Mouse (Mus musculus): ENCODE results near the gene Tmem240. TPM values are rescaled to one million over a fixed set of nuclear protein-coding genes. Genes with fewer than 3 reads are reported as not detected.

Gene Tmem240
- polyA plus RNA-seq, 1 experiment, result 123 TPM

- WGBS, result 17% methylated on average over 17 of the region's 17 CpGs
Measured at GRCm38 (mm10) chr4:155746575-155747490, 12.2 kb downstream of the Tmem240 start.

DNA sequence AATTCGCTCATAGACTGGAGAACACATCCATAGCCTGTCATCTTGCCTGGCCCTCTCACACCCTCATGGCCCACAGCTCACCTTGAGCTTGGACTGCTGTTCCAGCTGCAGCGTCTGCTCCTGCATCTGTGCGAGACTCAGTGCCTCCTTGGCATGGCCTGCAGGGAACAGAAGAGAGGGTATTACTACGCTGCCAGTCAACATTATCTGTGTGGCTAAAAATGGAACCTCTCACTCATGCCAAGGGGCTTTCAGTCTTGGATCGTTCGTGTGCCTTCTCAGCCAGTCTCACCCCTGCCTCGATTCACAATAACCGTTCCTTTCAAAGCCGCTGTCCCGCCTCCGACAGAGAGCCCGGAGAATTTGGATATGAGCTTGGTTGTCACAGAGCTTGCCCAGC lies 22.4 kb downstream of the Tmem240 start:
- peak in 1 of 2 experiments; percentile 13 for DNase-seq
- peaks cover 8% of the 10 kb centered on the region for H3K4me1 ChIP-seq (ENCODE audit: control insufficient read depth, insufficient read depth, low read length)
- H3K27me3 ChIP-seq (ENCODE audit: control insufficient read depth, insufficient read depth, low read length), result no peaks in the 10 kb centered on the region
- no peak for TF ChIP-seq CTCF (IDR thresholded peaks at IDR 0.05; ENCODE audit: borderline replicate concordance, insufficient read depth, low read depth, low read length)
- no peak for TF ChIP-seq POLR2A (IDR thresholded peaks at IDR 0.05; ENCODE audit: borderline replicate concordance, insufficient read depth, low read length)
- no peak overlapping the region for H3K4me3 ChIP-seq (replicated peaks; ENCODE audit: insufficient read depth, low read depth, low read length)
- no peak overlapping the region for H3K27ac ChIP-seq (ENCODE audit: insufficient read depth, low read length)
- 41% methylated on average over 12 of the region's 12 CpGs for WGBS

More at GRCm38 (mm10) chr4:155746575-155747490, 12.2 kb downstream of the Tmem240 start:
- TF ChIP-seq POLR2A (IDR thresholded peaks at IDR 0.05; ENCODE audit: borderline replicate concordance, insufficient read depth, low read length) (0 out of 2 replicates have a peak, but pooled peaks have one; percentile 19), CTCF (IDR thresholded peaks at IDR 0.05; ENCODE audit: borderline replicate concordance, insufficient read depth, low read depth, low read length) (no peak)
- Histone ChIP-seq H3K27ac (ENCODE audit: insufficient read depth, low read length) (peak overlapping the region; percentile 100), H3K4me1 (ENCODE audit: control insufficient read depth, insufficient read depth, low read length) (peaks cover 56% of the 10 kb centered on the region), H3K4me3 (replicated peaks; ENCODE audit: insufficient read depth, low read depth, low read length) (peak overlapping the region; percentile 4), H3K27me3 (ENCODE audit: control insufficient read depth, insufficient read depth, low read length) (no peaks in the 10 kb centered on the region)
- DNase-seq, result peak; percentile 64 to 68

DNA sequence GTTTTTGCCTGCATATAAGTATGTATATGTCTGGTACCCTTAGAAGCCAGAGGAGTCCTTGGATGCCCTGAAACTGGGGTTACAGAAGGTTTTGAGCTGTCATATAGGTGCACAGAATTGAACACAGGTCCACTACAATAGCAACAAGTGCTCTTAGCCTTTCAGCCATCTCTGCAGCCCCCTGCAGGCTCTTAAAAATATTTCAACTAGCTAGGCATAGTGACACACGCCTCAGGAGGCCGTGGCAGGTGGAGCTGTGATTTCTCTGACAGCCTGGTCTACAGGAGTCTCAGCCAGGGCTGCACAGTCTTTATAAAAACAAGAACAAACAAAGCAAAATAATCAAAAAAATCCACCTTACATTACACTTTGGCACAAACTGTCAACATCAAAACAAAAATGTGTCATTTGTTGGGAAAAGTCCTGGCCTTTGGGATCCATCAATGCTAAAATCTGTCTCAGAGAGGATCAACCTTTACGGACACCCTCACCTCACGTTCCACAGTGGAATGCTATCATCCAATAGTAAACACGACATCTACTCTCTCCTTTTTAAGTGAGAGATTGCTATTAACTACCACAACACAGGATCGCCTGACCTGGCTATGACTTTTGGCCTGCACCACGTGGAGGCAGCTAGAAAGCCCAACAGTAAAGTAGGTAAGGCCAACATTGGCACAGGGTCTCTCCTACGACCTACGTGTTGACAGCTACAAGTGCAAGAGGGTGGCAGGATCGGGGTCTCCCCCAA lies 25.4 kb downstream of the Tmem240 start:
- TF ChIP-seq POLR2A (IDR thresholded peaks at IDR 0.05; ENCODE audit: borderline replicate concordance, insufficient read depth, low read length) (no peak), CTCF (IDR thresholded peaks at IDR 0.05; ENCODE audit: borderline replicate concordance, insufficient read depth, low read depth, low read length) (peak; percentile 37; the same call in 1 of the 2 replicates)
- H3K4me3 ChIP-seq (replicated peaks; ENCODE audit: insufficient read depth, low read depth, low read length), result peak overlapping the region; percentile 77
- H3K4me1 ChIP-seq (ENCODE audit: control insufficient read depth, insufficient read depth, low read length), result peaks cover 8% of the 10 kb centered on the region
- under 1% methylated on average over 10 of the region's 10 CpGs for WGBS
- no peaks in the 10 kb centered on the region for H3K27me3 ChIP-seq (ENCODE audit: control insufficient read depth, insufficient read depth, low read length)
- DNase-seq, result peak in 1 of 2 experiments; percentile 26
- peak overlapping the region; percentile 6; the same call in 1 of the 2 replicates for H3K27ac ChIP-seq (ENCODE audit: insufficient read depth, low read length)

DNA sequence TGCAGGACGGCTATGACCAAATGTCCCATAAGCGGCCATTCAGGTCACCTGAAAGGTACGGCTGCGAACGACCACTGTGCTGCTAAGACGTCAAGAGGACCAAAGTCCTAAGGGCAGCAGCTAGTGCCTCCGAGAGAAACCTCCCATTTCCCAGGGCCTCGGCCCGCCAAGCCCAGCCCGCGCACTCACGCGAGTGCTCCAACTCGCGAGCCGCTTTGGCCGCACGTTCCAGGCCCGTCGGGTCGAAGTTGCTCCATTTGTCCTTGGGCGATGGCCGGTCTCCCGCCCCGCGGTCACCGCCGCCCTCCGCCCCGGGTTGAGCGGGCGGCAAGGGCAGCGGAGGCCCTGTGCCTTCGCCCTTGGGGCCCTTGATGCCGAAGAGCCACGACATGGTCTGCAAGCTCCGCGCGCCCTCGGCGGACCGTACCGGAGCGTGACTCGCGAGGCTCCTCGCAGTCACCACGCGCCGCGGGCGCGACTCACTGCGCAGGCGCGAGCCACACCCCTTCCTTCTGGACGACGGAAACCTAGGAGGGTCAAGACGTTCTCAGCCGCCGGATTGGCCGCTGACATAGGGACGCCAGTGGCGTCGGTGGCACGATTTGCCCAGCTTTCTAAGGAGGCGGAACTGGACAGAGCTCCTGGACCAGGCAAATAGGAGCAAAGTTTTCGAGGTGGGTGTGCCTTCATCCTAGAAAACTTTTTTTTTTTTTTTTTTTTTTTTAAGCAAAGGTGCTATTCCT lies 26.2 kb downstream of the Tmem240 start, which contains the start of gene Atad3a:
Gene Atad3a (minus strand): TSS at position 481 of the 743 bp plus-strand sequence.
- DNase-seq, result peak; percentile 97 to 98
- Histone ChIP-seq H3K4me1 (ENCODE audit: control insufficient read depth, insufficient read depth, low read length) (peaks cover 8% of the 10 kb centered on the region), H3K27me3 (ENCODE audit: control insufficient read depth, insufficient read depth, low read length) (no peaks in the 10 kb centered on the region), H3K4me3 (replicated peaks; ENCODE audit: insufficient read depth, low read depth, low read length) (peak within 1 kb of the TSS; percentile 77), H3K27ac (ENCODE audit: insufficient read depth, low read length) (peak within 1 kb of the TSS; percentile 6; the same call in 1 of the 2 replicates)
- WGBS, result under 1% methylated on average over 68 of the region's 68 CpGs
- TF ChIP-seq CTCF (IDR thresholded peaks at IDR 0.05; ENCODE audit: borderline replicate concordance, insufficient read depth, low read depth, low read length) (no peak), POLR2A (IDR thresholded peaks at IDR 0.05; ENCODE audit: borderline replicate concordance, insufficient read depth, low read length) (peak; percentile 76)

- no peak overlapping the region for H3K27ac ChIP-seq (ENCODE audit: insufficient read depth, low read length)
- TF ChIP-seq CTCF (IDR thresholded peaks at IDR 0.05; ENCODE audit: borderline replicate concordance, insufficient read depth, low read depth, low read length) (no peak), POLR2A (IDR thresholded peaks at IDR 0.05; ENCODE audit: borderline replicate concordance, insufficient read depth, low read length) (no peak)
- peaks cover 8% of the 10 kb centered on the region for H3K4me1 ChIP-seq (ENCODE audit: control insufficient read depth, insufficient read depth, low read length)
- peak overlapping the region; percentile 77 for H3K4me3 ChIP-seq (replicated peaks; ENCODE audit: insufficient read depth, low read depth, low read length)
- H3K27me3 ChIP-seq (ENCODE audit: control insufficient read depth, insufficient read depth, low read length), result no peaks in the 10 kb centered on the region
- under 1% methylated on average over 28 of the region's 28 CpGs for WGBS
- no peak for DNase-seq
Measured at GRCm38 (mm10) chr4:155761356-155762099, 26.9 kb downstream of the Tmem240 start.

GRCm38 (mm10) chr4:155762357-155762756 lies 27.8 kb downstream of the Tmem240 start:
- H3K4me3 ChIP-seq (replicated peaks; ENCODE audit: insufficient read depth, low read depth, low read length), result no peak overlapping the region
- 74% methylated on average over 3 of the region's 3 CpGs for WGBS

More at GRCm38 (mm10) chr4:155762357-155762756, 27.8 kb downstream of the Tmem240 start:
- H3K27me3 ChIP-seq (ENCODE audit: control insufficient read depth, insufficient read depth, low read length), result no peaks in the 10 kb centered on the region
- TF ChIP-seq CTCF (IDR thresholded peaks at IDR 0.05; ENCODE audit: borderline replicate concordance, insufficient read depth, low read depth, low read length) (no peak), POLR2A (IDR thresholded peaks at IDR 0.05; ENCODE audit: borderline replicate concordance, insufficient read depth, low read length) (no peak)
- H3K27ac ChIP-seq (ENCODE audit: insufficient read depth, low read length), result no peak overlapping the region
- no peak for DNase-seq
- H3K4me1 ChIP-seq (ENCODE audit: control insufficient read depth, insufficient read depth, low read length), result peaks cover 8% of the 10 kb centered on the region
